Mouse (Mus musculus): Measurements from ENCODE around the gene Pitpnc1. TPM values are rescaled to one million over a fixed set of nuclear protein-coding genes. Genes with fewer than 3 reads are reported as not detected.

Gene Pitpnc1
- total RNA-seq, 2 experiments from 2014 or later: 76.1 to 83.2 TPM

DNA sequence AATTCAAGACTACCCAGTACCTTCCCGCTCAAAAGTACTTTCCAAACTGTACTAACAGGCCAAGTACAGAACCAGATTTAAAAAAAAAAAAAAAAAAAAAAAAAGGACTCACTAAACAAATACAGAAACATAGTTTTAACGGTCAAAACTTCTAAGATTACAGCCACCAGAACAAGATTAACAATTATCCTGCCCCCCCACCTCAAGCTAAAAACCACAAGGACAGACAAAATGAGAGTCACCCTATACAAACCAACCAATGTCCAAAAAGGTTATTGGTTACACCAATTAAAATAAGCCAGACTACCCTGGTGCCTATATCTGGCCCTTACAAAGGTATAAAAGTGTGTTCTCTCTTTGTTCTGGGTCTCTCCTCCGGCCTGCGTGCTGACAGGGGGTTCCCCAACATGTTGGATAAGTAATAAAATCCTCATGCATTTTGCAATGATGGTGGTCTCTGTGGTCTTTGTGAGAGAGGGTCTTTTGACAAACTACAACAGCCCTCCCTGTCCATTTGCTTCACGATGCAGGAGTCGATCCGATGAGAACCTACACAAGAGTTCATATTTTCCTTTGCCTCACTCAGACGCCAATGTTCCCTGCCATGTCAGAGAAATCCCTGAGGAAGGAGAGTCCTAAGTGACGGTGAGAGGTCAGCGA, 54.5 kb downstream of the Pitpnc1 start:
- no peak for DNase-seq (ENCODE audit: extremely low spot score in 1 of 2, low spot score in 2 of 2)
- intact Hi-C loops (cut with DNase I): loop anchor here (2.0 kb wide), 1 partner anchor 53 kb away; no protein-coding TSS in a partner anchor

DNA sequence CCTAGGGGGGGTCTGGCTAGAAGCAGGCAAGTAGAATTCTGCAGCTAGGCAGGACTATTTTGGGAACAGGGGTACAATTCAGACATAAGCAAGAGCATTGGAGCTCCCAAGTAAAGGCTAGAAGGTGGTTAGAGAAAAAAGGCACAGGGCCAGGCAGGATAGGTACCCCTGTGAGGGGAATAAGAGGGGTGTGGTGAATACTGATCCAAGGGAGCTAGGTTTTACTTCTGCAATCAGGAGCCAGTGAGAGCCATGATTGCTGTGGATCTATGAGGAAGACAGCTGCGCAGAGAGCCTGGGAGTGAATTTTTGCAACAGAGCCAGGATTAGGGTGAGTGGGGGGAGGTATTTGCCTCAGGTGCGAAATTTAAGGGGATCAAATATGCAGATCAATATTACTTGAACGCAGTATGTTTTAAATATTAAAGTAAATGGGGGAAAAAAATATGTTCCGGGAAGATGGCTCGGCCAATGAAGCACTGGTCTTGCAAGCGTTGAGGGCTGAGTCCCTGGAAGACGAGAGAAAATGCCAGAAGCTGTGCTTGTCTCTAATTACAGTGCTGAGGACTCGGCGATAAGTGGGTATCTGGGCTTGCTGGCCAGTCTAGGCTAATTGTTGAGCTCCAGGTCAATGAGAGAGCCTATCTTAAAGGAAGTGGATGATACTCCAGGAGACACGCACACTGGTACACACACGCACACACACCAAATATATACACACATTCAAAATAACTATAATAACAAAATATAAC, 55.3 kb downstream of the Pitpnc1 start:
- DNase-seq (ENCODE audit: extremely low spot score in 1 of 2, low spot score in 2 of 2): no peak
- intact Hi-C loops (cut with DNase I): loop anchor here (2.0 kb wide), 1 partner anchor 54 kb away; no protein-coding TSS in a partner anchor

DNA sequence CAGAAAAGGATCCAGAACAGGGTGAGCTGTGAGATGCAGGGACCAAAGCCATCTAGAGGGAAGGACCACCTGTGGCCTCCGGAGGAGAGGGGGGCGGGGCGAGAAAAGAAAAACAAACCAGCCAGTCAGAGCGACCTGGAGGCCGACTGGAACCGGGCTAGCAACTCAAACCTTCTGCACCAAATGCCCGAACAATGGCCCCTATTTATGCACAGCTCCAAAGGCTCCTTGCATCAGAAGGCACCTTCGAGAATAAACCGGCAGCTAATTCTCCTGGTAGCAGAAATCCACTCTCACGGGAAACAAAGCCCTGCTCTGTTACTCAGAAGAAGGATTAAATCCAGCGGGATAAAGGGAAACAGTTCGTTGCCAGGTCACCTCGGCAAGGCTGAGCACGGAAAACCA, 57.2 kb downstream of the Pitpnc1 start:
- peak; percentile 52 to 81 for DNase-seq (ENCODE audit: extremely low spot score in 1 of 2, low spot score in 2 of 2)
- intact Hi-C loops (cut with DNase I): no loop called here

DNA sequence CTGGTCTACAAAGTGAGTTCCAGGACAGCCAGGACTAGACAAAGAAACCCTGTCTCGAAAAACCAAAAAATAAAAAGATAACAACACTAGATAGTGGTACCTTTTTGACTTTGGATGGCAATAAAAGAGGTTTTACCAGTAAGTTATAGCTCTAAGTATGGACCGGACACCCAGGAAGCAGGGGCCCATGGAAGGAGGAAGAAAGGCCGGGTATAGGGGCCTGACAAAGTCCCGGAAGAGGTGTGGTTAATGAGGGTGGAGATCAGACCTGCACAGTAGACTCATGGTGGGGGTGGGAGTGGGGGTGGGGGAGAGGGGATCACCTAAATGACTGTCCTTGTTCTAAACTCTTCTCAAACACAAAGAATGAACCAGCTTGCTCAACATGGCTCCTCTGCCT, 58.4 kb downstream of the Pitpnc1 start:
- intact Hi-C loops (cut with DNase I): no loop called here
- DNase-seq (ENCODE audit: extremely low spot score in 1 of 2, low spot score in 2 of 2): no peak

DNA sequence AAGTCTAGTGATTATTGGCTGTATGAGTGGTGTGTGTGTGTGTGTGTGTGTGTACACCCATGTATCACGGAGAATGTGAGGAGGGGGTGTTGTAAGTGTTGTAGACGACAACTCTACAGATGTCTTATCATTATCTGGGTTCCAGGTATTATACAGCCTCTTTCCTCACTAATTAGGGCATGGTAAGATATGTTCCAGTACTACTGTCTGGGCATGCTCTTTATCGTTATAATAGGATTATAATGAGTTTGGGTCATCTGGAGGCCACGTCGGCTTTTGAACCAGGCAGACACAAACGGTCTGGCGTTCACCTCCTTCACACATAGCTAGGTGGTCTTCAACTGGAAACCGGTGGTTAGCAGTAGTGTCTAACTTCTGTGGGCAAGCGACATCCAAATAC, 58.9 kb downstream of the Pitpnc1 start:
- intact Hi-C loops (cut with DNase I): no loop called here
- no peak for DNase-seq (ENCODE audit: extremely low spot score in 1 of 2, low spot score in 2 of 2)

DNA sequence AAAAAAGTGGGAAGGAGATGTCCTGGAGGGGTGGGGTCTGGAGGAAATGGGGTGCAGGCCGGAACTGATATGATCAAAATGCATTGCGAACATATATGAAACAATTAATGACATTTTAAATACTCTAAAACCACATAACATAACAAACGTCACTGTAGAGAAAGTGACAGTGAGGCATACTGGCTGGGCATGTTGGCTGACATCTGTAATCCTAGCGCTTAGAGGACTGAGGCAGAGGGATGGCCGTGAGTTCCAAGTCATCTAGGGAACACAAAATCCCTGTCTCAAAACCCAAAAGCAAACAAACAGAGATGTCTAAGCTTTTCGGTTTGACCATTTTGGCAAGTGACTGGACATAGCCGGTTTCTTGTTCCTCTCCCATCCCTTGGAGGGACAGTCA, 59.7 kb downstream of the Pitpnc1 start:
- intact Hi-C loops (cut with DNase I): no loop called here
- DNase-seq (ENCODE audit: extremely low spot score in 1 of 2, low spot score in 2 of 2): no peak

DNA sequence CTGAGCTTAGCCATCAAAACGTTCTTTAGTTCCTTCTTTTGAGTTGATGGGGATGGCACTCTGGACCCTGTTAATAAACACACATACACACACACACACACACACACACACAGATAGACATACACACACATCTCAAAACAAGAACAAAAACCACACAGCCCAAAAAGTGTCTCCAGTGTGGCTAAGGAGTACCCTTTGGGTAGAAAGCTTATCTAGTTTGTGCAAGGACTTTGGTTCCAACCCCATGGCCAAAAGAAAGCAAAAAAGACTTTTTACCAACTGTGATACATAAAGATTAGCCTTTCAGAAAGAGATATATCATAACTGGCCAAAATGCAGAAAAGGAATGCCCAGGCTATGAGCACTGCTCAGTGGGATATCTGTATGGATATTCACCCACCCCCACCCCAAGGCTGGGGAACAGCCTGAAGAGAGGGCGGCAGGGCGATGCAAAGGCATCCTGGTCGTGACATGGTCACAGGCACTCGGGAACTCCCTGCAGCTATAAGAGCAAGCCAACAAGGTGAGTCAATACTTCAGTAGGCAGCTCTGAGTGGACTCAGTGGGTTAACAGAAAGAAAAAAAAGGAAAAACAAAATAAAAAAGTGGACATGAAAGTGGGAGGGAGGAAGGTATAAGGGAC, 60.3 kb downstream of the Pitpnc1 start:
- intact Hi-C loops (cut with DNase I): no loop called here
- no peak for DNase-seq (ENCODE audit: extremely low spot score in 1 of 2, low spot score in 2 of 2)

DNA sequence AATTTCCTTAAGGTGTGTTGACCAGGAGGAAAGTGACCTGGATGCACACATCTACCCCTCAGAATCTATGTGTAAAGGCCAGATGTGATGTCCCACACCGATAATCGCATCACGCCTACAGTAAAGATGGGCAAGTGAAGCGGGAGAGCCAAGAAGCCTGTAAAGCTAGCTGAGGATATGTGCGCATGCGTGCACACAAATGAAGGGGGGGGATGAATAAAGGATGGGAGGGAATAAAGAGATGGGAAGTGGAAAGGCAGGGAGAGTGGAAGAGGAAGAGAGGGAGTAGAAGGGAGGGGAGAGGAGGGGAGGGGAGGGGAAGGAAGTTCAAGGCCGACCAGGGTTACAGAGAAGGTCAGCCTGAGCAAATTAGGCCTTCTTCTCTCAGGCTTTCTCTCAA, 61.6 kb downstream of the Pitpnc1 start:
- no peak for DNase-seq (ENCODE audit: extremely low spot score in 1 of 2, low spot score in 2 of 2)
- intact Hi-C loops (cut with DNase I): no loop called here

DNA sequence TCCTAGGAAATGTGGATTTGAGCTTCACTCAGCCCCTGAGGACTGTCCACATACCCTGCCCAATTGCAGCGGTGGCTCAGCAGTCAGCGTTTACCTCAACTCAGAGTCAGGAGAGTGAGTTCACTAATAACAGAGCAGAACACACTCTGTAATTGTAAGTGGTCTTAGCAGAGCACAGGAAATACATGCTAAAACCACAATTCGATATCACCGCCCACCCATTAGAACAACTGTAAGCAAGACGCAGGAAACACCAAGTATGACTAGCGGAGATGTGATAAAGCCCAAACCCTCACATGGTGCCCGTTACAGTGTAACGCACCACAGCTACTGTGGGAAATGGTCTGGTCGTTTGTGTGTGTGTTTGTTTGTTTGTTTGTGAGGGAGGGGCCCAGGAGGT, 62.8 kb downstream of the Pitpnc1 start:
- no peak for DNase-seq (ENCODE audit: extremely low spot score in 1 of 2, low spot score in 2 of 2)
- intact Hi-C loops (cut with DNase I): no loop called here

DNA sequence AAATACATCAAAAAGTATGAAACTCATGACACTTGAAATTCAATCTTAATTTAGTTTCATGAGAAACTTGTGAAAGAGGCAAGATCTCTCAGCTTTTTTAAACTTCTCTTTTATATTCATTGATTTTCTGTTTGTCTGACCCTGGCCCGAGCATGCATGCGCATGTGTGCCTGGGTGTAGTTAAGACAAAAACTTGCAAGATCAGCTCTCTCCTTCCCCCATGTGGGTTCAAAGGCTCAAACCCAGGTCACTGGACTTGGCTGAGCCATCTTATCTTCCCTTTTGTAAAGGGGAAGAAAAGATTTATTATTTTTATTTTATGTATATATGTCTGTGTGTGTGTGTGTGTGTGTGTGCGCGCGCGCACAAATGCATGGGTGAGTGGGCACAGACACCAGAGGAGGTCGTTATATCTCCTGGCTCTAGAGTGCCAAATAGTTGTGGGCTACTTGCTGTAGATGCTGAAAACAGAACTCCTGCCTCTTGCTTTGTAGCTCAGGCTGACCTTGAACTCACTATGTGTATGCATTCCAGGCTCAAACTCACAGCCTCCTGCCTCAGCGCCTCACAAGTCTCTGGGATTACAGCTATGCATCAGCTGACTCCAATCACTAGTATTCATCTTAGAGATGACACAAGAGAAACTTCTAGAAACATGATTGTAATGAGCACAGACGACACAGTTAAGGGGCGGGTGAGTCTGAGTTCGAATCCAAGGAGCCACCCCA, 64.7 kb downstream of the Pitpnc1 start:
- intact Hi-C loops (cut with DNase I): no loop called here
- DNase-seq (ENCODE audit: extremely low spot score in 1 of 2, low spot score in 2 of 2): no peak

DNA sequence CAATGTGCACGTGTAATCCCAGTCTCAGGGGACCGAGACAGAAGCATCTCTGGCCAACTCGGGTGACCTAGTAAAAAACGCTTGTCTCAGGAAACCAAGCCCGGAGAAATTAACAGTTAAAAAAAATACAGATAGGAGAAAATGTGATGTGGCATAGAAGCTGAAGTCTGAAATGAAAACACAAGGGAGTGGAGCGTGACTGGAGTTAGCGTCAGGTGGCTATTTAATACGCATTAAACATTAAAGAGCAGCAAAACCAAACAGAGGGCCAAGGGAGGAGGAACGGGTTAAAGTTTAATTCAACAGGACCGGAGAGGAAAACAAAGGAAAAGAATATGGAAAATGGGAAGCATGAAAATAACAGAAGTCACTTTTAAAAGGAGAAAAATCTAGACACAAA, 67.2 kb downstream of the Pitpnc1 start:
- no peak for DNase-seq (ENCODE audit: extremely low spot score in 1 of 2, low spot score in 2 of 2)
- intact Hi-C loops (cut with DNase I): no loop called here

DNA sequence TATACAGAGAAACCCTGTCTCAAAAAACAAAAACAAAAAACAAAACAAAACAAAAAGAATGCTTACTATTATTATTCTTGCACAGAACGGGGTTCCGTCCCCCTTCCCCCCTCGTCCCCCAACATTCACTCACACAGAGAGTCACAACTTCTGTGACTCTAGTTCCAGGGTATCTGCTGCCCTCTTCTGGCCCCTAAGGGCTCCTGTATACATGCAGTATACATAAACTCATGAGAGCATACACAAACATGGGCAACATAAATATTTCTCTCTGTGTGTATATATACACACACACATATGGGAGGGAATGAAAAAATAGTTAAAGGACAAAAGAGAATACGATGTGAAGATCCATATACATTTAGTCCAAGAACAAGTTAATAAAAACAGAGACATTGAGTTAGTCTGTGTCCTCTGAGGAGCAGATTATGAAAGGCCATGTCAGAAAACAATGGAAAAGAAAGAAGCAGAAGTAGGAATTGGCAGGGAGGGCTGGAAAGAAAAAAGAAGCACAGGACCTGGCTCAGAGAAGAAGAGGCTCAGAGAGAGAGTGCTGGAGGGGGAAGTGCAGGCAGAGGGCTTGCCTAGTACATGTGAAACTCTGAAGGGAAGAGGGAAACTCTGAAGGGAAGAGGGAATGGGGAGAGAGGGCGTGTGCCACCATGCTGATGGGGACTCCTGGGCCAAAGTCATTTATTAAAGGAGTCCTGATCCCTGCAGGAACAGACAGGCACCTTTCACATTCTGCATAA, 68.5 kb downstream of the Pitpnc1 start:
- DNase-seq (ENCODE audit: extremely low spot score in 1 of 2, low spot score in 2 of 2): no peak
- intact Hi-C loops (cut with DNase I): no loop called here

DNA sequence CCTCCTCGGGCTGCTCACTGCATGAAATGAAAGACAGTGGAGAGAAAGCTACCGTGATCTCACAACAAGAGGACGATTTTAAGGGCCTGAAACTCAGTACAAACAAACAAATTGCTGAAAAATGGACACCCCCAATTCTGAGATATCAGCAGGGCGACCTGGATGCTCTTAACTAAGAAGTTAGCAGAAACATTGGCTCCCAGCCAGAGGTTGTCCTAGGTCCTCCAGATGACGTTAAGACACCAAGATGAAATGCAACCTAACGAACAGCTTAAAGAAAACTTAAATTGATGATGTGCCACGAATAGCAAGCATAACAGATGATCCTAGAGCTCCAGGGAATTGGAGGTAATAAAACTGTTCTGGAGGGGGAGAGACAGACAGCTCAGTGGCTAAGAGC, 69.7 kb downstream of the Pitpnc1 start:
- DNase-seq (ENCODE audit: extremely low spot score in 1 of 2, low spot score in 2 of 2): no peak
- intact Hi-C loops (cut with DNase I): no loop called here

DNA sequence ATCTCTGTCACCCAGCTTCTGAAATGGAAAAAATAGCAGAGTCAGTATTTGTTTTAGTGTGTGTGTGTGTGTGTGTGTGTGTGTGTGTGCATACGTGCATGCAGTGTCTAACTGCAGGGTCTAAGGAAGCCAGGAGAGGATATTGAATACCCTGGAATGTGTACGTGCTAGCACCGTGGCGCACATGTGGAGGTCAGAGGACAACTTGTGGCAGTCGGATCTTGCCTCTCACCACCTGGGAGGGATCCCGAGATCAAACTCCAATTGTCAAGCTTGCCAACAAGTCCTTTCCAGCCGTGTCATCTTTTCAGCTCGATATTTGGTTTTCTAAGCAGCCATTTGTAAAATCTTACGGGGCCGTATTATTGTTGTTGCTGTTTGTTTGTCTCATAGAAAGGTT, 70.5 kb downstream of the Pitpnc1 start:
- no peak for DNase-seq (ENCODE audit: extremely low spot score in 1 of 2, low spot score in 2 of 2)
- intact Hi-C loops (cut with DNase I): no loop called here

DNA sequence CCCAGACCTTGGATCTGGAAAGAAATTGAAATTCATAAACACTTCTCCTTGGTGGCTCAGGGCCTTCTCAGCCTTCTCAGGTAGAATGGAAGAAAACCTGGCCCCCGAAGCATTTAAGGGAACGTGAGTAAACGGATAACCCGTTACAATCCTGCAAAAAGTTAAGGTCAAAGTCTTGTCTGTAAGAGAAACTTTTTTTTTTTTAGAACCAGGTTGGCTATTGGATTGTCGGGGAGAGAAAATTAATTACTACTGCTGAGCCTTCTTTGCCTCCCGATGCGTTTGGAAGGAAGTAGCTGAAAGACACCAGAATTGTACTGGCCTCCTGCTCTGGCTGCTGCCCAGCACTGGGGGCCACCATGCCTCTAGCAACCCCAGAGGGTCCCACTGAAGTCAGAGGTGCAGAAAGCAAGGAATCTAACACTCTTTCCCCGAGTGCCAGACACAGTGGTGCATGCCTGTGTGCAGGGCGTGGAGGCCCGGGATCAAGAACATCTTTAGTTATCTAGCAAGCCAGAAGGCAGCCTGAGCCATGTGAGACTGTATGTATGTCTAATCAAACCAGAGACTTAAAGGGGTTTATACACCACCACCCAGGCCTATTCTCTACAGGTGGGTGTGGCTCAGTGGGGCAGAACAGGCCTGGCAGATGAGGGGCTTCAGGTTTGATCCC, 73.0 kb downstream of the Pitpnc1 start:
- intact Hi-C loops (cut with DNase I): no loop called here
- no peak for DNase-seq (ENCODE audit: extremely low spot score in 1 of 2, low spot score in 2 of 2)

DNA sequence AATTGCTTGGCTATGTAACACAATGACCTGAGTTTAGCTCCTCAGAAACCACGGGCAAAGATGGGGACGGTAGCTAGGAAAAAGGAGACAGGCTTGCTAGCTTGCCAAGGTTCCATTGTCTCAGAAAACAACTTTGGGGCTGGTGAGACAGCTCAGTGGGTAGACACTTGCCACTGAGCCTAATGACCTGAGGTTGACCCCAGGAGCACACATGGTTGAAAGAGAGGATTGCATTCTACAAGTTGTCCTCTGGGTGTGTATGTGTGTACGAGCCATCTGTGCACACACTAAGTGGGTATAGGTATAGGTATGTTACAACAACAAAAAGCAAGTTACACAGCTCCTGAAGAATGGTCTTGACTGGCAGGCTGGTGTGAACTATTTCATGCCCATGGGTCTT, 76.3 kb downstream of the Pitpnc1 start:
- intact Hi-C loops (cut with DNase I): no loop called here
- no peak for DNase-seq (ENCODE audit: extremely low spot score in 1 of 2, low spot score in 2 of 2)

DNA sequence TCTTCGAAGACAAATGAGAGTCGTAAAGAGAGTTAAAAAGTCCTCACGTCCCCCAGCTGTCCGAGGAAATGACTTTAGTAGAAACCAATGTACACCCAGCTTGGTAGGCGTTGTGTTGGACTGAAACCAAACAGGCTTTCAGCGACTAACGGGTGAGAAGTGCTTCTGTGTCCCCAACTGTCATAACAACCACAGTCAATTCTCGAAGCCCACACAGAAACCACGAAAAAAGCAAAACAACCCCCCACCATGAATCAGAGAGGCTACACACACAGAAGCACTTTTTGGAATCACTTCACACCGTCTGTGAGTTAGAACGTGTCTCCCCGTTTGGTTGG, 76.7 kb downstream of the Pitpnc1 start:
- peak in 1 of 2 experiments; percentile 26 for DNase-seq (ENCODE audit: extremely low spot score in 1 of 2, low spot score in 2 of 2)
- intact Hi-C loops (cut with DNase I): no loop called here

DNA sequence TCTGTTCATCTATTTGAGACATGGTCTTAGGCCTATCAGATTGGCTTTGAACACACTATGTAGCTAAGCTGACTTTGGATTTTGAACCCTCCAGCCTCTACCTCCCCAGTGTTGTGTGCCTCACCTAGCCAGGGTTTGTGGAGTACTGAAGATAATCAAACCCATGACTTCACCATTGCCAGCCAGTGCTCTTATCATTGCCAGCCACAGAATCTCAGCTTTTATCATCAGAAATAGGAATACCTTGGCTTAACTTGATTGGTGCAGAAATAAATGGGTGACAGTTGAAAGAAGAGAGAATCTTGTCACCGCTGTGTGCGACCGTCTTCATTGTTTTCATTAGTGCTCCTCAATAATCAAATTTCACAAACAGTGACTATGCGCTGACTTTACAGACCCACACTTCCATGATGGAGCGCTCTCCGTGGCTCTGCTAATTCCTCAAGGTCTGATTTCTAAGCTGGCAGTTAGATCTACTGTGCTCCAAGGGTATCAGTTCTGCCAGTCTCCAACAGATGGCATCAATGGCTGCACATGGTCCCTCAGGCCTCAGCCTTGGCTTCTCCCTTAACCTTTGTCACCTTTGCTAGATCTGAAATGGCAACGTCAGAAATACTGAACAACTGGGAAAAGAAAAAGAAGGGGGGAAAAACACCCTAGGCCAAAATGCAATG, 77.2 kb downstream of the Pitpnc1 start:
- no peak for DNase-seq (ENCODE audit: extremely low spot score in 1 of 2, low spot score in 2 of 2)
- intact Hi-C loops (cut with DNase I): no loop called here
